Comparison of ENCODE assay signal across 13 mouse cellular contexts in genomic region chr10:69720899-69721490, GRCm38 (mm10).
A peak's percentile ranks its signal among the peaks of the same experiment; 100 is the strongest.
DNase-seq lines count a peak whose midpoint lies in the region; ATAC-seq and TF ChIP-seq lines count a peak whose summit lies in the region.
"Had no signal": no experiment of that assay in that cellular context is flagged by ENCODE, and none has a peak within 500 bp of the region (broad histone marks: within the 10 kb centered on the region; RNA-seq: fewer than 3 reads in every experiment).

No protein-coding gene starts in this region.

- H3K36me3 ChIP-seq in forebrain, embryonic 13.5 days (ENCODE audit: poor library complexity, severe bottlenecking): no peaks in the 10 kb centered on the region
- no peaks in the 10 kb centered on the region for H3K36me3 ChIP-seq in forebrain, embryonic 16.5 days (ENCODE audit: control insufficient read depth, insufficient read depth)
- no peaks in the 10 kb centered on the region for H3K36me3 ChIP-seq in hindbrain, embryonic 14.5 days (replicated peaks; ENCODE audit: control insufficient read depth, insufficient read depth)
- H3K36me3 ChIP-seq in neural tube, embryonic 12.5 days: no peaks in the 10 kb centered on the region
- H3K36me3 ChIP-seq: embryonic facial prominence, embryonic 15.5 days; heart, embryonic 10.5 days; stomach, embryonic 15.5 days had no signal

- H3K9ac ChIP-seq in forebrain, embryonic 13.5 days: no peak overlapping the region
- no peak overlapping the region for H3K9ac ChIP-seq in forebrain, embryonic 16.5 days (replicated peaks; ENCODE audit: low read depth, low read length)
- H3K9ac ChIP-seq in hindbrain, embryonic 14.5 days: peak overlapping the region; percentile 24; the same call in 1 of the 2 replicates
- H3K9ac ChIP-seq in neural tube, embryonic 12.5 days: no peak overlapping the region
- H3K9ac ChIP-seq: embryonic facial prominence, embryonic 15.5 days; stomach, embryonic 15.5 days had no signal

- H3K9me3 ChIP-seq in forebrain, embryonic 13.5 days (replicated peaks): no peaks in the 10 kb centered on the region
- no peaks in the 10 kb centered on the region for H3K9me3 ChIP-seq in forebrain, embryonic 16.5 days (ENCODE audit: control insufficient read depth, low read length)
- no peaks in the 10 kb centered on the region for H3K9me3 ChIP-seq in hindbrain, embryonic 14.5 days (ENCODE audit: control insufficient read depth, low read length)
- H3K9me3 ChIP-seq in neural tube, embryonic 12.5 days: no peaks in the 10 kb centered on the region
- H3K9me3 ChIP-seq: embryonic facial prominence, embryonic 15.5 days; heart, embryonic 10.5 days; stomach, embryonic 15.5 days had no signal

- no peak for TF ChIP-seq CTCF in cerebellum, adult 2 months (IDR thresholded peaks at IDR 0.05; ENCODE audit: borderline replicate concordance, insufficient read depth, low read depth, low read length)

- H3K27ac ChIP-seq in forebrain, embryonic 13.5 days: peak overlapping the region; percentile 20; the same call in 1 of the 2 replicates
- no peak overlapping the region; the same call in 1 of the 2 replicates for H3K27ac ChIP-seq in forebrain, embryonic 16.5 days (ENCODE audit: low read length)
- H3K27ac ChIP-seq in cerebellum, adult 2 months (ENCODE audit: insufficient read depth, low read length): peak overlapping the region; percentile 39; the same call in 1 of the 2 replicates
- H3K27ac ChIP-seq in hindbrain, embryonic 14.5 days: peak overlapping the region; percentile 83
- peak overlapping the region; percentile 48; the same call in 1 of the 2 replicates for H3K27ac ChIP-seq in neural tube, embryonic 12.5 days
- H3K27ac ChIP-seq: embryonic facial prominence, embryonic 15.5 days; heart, embryonic 10.5 days; stomach, embryonic 15.5 days had no signal

- no peak overlapping the region for H3K4me3 ChIP-seq in forebrain, embryonic 13.5 days
- no peak overlapping the region for H3K4me3 ChIP-seq in forebrain, embryonic 16.5 days (replicated peaks; ENCODE audit: low read length)
- H3K4me3 ChIP-seq in cerebellum, adult 2 months (replicated peaks; ENCODE audit: insufficient read depth, low read depth, low read length): no peak overlapping the region
- no peak overlapping the region for H3K4me3 ChIP-seq in hindbrain, embryonic 14.5 days (replicated peaks; ENCODE audit: low read length)
- no peak overlapping the region for H3K4me3 ChIP-seq in neural tube, embryonic 12.5 days
- H3K4me3 ChIP-seq: embryonic facial prominence, embryonic 15.5 days; heart, embryonic 10.5 days; stomach, embryonic 15.5 days had no signal

- peaks cover 46% of the 10 kb centered on the region for H3K4me1 ChIP-seq in forebrain, embryonic 13.5 days
- peaks cover 35% of the 10 kb centered on the region for H3K4me1 ChIP-seq in forebrain, embryonic 16.5 days (replicated peaks; ENCODE audit: control insufficient read depth, insufficient read depth, low read length)
- peaks cover 52% of the 10 kb centered on the region for H3K4me1 ChIP-seq in cerebellum, adult 2 months (ENCODE audit: control insufficient read depth, insufficient read depth, low read length)
- peaks cover 48% of the 10 kb centered on the region for H3K4me1 ChIP-seq in hindbrain, embryonic 14.5 days (replicated peaks; ENCODE audit: control insufficient read depth, insufficient read depth, low read length)
- peaks cover 46% of the 10 kb centered on the region for H3K4me1 ChIP-seq in neural tube, embryonic 12.5 days

- peak; percentile 63 to 73 for DNase-seq in cerebellum, adult 2 months
- DNase-seq in hindbrain, embryonic 14.5 days (ENCODE audit: low spot score): no peak
- DNase-seq in thymus, adult 18-20 months: no peak
- DNase-seq: right cerebral cortex, postnatal 14 days; thymus, postnatal 4 days had no signal

- no peak for ATAC-seq in forebrain, embryonic 13.5 days
- ATAC-seq in forebrain, embryonic 16.5 days: no peak
- ATAC-seq in hindbrain, embryonic 14.5 days (ENCODE audit: low FRiP score): no peak
- ATAC-seq in neural tube, embryonic 12.5 days (ENCODE audit: low FRiP score, low read depth): 0 out of 2 replicates have a peak, but pooled peaks have one; percentile 17
- no peak for ATAC-seq in activated CD4-positive, CD25-positive, alpha-beta regulatory T cell, adult 4 months
- no peak for ATAC-seq in granulocyte monocyte progenitor cell, adult 5-6 weeks (replicated peaks; ENCODE audit: poor library complexity, severe bottlenecking)

- no peak overlapping the region for H3K4me2 ChIP-seq in forebrain, embryonic 13.5 days
- H3K4me2 ChIP-seq in forebrain, embryonic 16.5 days (ENCODE audit: low read length): no peak overlapping the region
- peak overlapping the region; percentile 23; the same call in 1 of the 2 replicates for H3K4me2 ChIP-seq in hindbrain, embryonic 14.5 days (replicated peaks)
- H3K4me2 ChIP-seq in neural tube, embryonic 12.5 days (replicated peaks): peak overlapping the region; percentile 24; the same call in 1 of the 2 replicates
- H3K4me2 ChIP-seq: embryonic facial prominence, embryonic 15.5 days; stomach, embryonic 15.5 days had no signal

- no peak for TF ChIP-seq POLR2A in cerebellum, adult 2 months (IDR thresholded peaks at IDR 0.05; ENCODE audit: borderline replicate concordance, insufficient read depth, low read length)

- 0 out of 2 replicates have a peak, but pooled peaks cover 5% of the 10 kb centered on the region for H3K27me3 ChIP-seq in forebrain, embryonic 13.5 days
- no peaks in the 10 kb centered on the region for H3K27me3 ChIP-seq in forebrain, embryonic 16.5 days (replicated peaks; ENCODE audit: control insufficient read depth, insufficient read depth, low read length)
- no peaks in the 10 kb centered on the region for H3K27me3 ChIP-seq in cerebellum, adult 2 months (ENCODE audit: control insufficient read depth, insufficient read depth, low read length)
- H3K27me3 ChIP-seq in hindbrain, embryonic 14.5 days (ENCODE audit: control insufficient read depth, insufficient read depth, low read length): no peaks in the 10 kb centered on the region
- no peaks in the 10 kb centered on the region for H3K27me3 ChIP-seq in neural tube, embryonic 12.5 days (replicated peaks)
- H3K27me3 ChIP-seq: embryonic facial prominence, embryonic 15.5 days; stomach, embryonic 15.5 days had no signal

- 50% methylated on average over 6 of the region's 6 CpGs for WGBS in forebrain, embryonic 13.5 days
- WGBS in forebrain, embryonic 16.5 days: 58% methylated on average over 6 of the region's 6 CpGs
- 16% methylated on average over 6 of the region's 6 CpGs for WGBS in cerebellum, adult 2 months
- WGBS in hindbrain, embryonic 14.5 days: 26% methylated on average over 6 of the region's 6 CpGs
- 42% methylated on average over 6 of the region's 6 CpGs for WGBS in neural tube, embryonic 12.5 days

Comparison
In these comparisons a context has a peak if more than half of its experiments do, and no peak if none do; other contexts are left out.
1. H3K4me2 ChIP-seq: peak in hindbrain, embryonic 14.5 days (single experiment) and neural tube, embryonic 12.5 days (single experiment); none in forebrain, embryonic 13.5 days (single experiment) and forebrain, embryonic 16.5 days (single experiment).
2. DNase-seq: peak in cerebellum, adult 2 months (2 of 2); none in hindbrain, embryonic 14.5 days (single experiment) and thymus, adult 18-20 months (0 of 2).